Mouse (Mus musculus): Measurements from ENCODE around the gene Arfgap2.

Arfgap2 gene

DNA sequence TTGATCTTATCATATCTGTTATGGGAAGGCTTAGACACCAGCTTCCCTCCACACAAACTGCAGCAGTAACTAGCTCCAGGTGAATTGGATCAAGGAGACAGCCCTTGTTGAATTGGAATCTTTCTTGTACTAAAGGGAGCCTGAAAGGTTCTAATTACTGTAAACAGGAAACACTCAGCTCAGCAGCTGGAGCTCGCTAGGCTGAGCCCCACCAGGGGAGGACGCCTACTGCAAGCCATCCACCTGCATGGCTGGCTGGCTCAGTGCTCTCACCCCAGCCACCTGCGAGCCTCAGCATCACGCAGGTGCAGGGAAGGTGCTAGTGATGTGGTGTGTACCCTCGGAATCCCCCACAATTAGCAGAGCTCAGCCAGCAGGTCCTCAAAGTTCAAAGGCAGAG is 43.9 kb downstream of the Arfgap2 start:
- DNase-seq (ENCODE audit: low spot score): no peak

DNA sequence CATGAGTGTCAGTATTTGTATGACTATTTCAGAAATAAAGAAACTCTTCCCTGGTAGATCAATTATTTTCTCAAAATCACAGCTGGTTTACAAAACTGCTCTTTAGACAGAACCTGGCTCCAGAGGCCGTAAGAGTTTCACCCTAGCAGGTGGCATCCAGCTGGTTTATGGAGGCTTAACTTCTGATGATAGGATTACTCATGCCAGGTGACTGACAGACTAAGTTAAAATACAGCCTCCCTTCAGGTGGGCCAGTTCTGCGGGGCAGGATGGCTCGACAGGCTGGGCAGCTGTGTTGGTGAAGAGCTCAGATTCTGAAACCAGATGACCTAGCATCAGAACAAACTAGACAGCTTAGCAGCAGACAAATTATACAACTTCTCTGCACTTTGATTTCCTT is 44.8 kb downstream of the Arfgap2 start:
- DNase-seq (ENCODE audit: low spot score): no peak

DNA sequence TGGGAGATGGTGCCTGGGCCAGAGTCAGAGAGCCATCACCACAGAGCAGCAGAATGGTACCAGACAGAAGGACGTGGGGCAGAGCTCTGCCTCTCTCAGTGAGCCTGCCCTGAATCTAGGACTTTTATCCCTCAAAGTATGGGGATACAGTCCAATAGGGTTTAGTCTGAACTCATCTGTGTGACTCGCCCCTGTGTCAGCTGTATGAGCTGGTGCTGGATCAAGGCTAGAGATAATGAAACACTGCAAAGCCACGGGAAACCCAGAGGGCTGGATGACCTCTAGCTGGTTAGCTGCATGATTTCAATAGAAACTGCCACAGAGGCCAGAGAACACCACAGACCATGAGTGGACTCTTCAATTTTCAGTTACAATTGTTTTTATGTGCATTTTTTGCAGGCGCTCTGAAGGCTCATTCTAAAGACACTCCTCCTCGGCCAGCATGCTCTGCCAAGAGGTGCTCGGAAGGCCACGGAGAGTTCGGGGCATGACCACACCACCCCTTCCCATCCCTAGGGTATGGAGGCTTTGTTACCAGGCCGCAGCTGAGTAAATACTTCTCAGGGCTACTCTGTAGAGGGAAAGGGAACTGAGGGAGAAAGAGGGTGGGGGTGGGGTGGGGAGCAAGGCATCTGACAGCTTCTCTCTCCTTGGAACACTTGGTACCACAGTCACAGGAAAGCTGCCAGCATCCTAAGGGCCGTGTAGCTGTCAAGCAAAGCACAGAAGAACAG is 48.0 kb downstream of the Arfgap2 start:
- DNase-seq (ENCODE audit: low spot score): no peak

GRCm38 (mm10) chr2:91314184-91314583 is 49.4 kb downstream of the Arfgap2 start:
- DNase-seq (ENCODE audit: low spot score): no peak

- DNase-seq (ENCODE audit: low spot score): no peak
Measured at GRCm38 (mm10) chr2:91320559-91321529, 56.1 kb downstream of the Arfgap2 start.

DNA sequence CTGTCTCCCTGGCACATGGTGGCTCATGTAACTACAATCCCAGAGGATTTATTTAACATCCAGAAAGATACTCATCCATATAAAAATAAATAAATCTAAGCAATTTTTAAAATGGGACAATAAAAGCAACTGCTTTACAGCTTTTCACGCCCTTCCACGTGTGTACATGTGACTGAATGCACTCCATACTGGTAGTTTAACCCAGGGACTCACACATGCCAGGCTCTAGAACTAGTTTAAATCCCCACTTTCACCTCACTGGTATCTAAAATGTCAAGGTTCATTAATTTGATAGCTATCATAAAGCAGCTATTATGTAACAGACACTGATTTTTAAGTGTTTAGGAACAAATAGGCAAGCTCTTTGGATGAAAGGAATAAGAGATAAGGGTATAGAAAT is 57.1 kb downstream of the Arfgap2 start:
- DNase-seq (ENCODE audit: low spot score): no peak

- DNase-seq (ENCODE audit: low spot score): no peak
Measured at GRCm38 (mm10) chr2:91322490-91322889, 57.7 kb downstream of the Arfgap2 start.

DNA sequence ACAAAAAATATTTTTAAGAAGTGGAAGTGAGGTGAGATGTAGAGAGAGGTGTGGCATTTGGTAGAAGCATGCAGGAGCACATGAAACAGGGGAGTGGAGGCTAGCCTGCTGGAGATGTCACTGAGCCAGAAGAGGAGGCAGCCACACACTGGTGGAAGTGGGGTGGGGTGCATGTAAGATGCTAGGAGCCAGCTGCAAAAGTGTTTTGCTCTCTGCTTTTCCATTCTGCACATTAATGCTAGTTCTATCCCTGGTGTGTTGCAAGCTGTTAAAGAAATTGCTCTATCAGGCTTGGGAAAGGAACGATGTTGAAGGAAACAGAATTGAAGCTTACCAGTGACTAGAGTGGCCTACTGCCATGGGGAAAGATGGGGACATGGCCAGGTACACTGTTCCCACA is 59.6 kb downstream of the Arfgap2 start:
- no peak for DNase-seq (ENCODE audit: low spot score)

- DNase-seq (ENCODE audit: low spot score): no peak
Measured at GRCm38 (mm10) chr2:91324761-91325421, 60.1 kb downstream of the Arfgap2 start.

Measured in urinary bladder, postnatal 10 days (tissue).